Mouse (Mus musculus) midbrain, embryonic 15.5 days (tissue): ENCODE results near the gene Cps1. TPM values are rescaled to one million over a fixed set of nuclear protein-coding genes. Genes with fewer than 3 reads are reported as not detected.

ENCODE experiments used
- ATAC-seq: fragments of 200-750 bp; cut with Nextera tagmentation; replicated peaks from 2 replicates; pipeline ENCODE4 v1.8.0; 2017; ENCODE audit warnings: moderate TSS enrichment
- H3K27ac ChIP-seq: fragments of 300-500 bp; sonication (generic); 2 replicates; pipeline ENCODE4 v1.5.1; 2015; ENCODE audit warnings: mild to moderate bottlenecking, inconsistent platforms
- H3K27me3 ChIP-seq: fragments of 300-500 bp; sonication (generic); replicated peaks from 2 replicates; pipeline ENCODE4 v1.6.1; 2015; ENCODE audit warnings: inconsistent platforms
- H3K36me3 ChIP-seq: fragments of 300-500 bp; sonication (generic); replicated peaks from 2 replicates; pipeline ENCODE4 v1.6.1; 2015; ENCODE audit warnings: inconsistent platforms
- H3K4me1 ChIP-seq: fragments of 300-500 bp; sonication (generic); 2 replicates; pipeline ENCODE4 v1.6.1; 2015; ENCODE audit warnings: inconsistent platforms
- H3K4me2 ChIP-seq: fragments of 300-500 bp; sonication (generic); 2 replicates; pipeline ENCODE4 v1.6.1; 2015; ENCODE audit warnings: inconsistent platforms, mild to moderate bottlenecking, moderate library complexity
- H3K4me3 ChIP-seq: fragments of 300-500 bp; sonication (generic); 2 replicates; pipeline ENCODE4 v1.5.1; 2015; ENCODE audit warnings: mild to moderate bottlenecking, inconsistent platforms
- H3K9ac ChIP-seq: fragments of 300-500 bp; sonication (generic); 2 replicates; pipeline ENCODE4 v1.6.1; 2015; ENCODE audit warnings: mild to moderate bottlenecking, inconsistent platforms
- H3K9me3 ChIP-seq: fragments of 300-500 bp; sonication (generic); 2 replicates; pipeline ENCODE4 v1.6.1; 2016; ENCODE audit warnings: inconsistent platforms
- WGBS: fragments of 180-500 bp; shearing (Covaris S2); methylation state at CpG from one replicate; pipeline ENCODE4 v1.1.7; 2015; ENCODE audit warnings: mixed read lengths; 5-methylcytosine and 5-hydroxymethylcytosine counted together
- polyA plus RNA-seq: library from polyadenylated mRNA; unstranded; fragments of >200 nt; fragmentation: Nextera tagmentation; extraction: Ambion mirVana; gene quantifications from 2 replicates; pipeline ENCODE4 v1.2.1, GENCODE M21; 2015

Gene Cps1
- polyA plus RNA-seq, result 0.37 and 0.43 TPM in 2 replicates

- H3K36me3 ChIP-seq, result no peaks in the 10 kb centered on the region
- no peaks in the 10 kb centered on the region for H3K27me3 ChIP-seq
- no peak within 1 kb of the TSS for H3K4me2 ChIP-seq
- 85% methylated on average over 3 of the region's 3 CpGs for WGBS
- H3K9me3 ChIP-seq, result no peaks in the 10 kb centered on the region
- H3K27ac ChIP-seq, result no peak within 1 kb of the TSS
- H3K9ac ChIP-seq, result no peak within 1 kb of the TSS
- H3K4me1 ChIP-seq, result no peaks in the 10 kb centered on the region
- no peak for ATAC-seq
- H3K4me3 ChIP-seq, result no peak within 1 kb of the TSS
Observed at GRCm38 (mm10) chr1:67122797-67123196, at the start of gene Cps1. Gene Cps1 (plus strand): TSS chr1:67123026.

- Histone ChIP-seq H3K4me2 (no peak overlapping the region), H3K27ac (no peak overlapping the region), H3K36me3 (no peaks in the 10 kb centered on the region), H3K27me3 (no peaks in the 10 kb centered on the region), H3K4me3 (no peak overlapping the region), H3K9me3 (no peaks in the 10 kb centered on the region), H3K9ac (no peak overlapping the region), H3K4me1 (no peaks in the 10 kb centered on the region)
- 60% methylated on average over 2 of the region's 2 CpGs for WGBS
- no peak for ATAC-seq
Observed at GRCm38 (mm10) chr1:67077739-67078138, 45.1 kb upstream of the Cps1 start.

- no peak for ATAC-seq
- no peak overlapping the region for H3K4me3 ChIP-seq
- no peaks in the 10 kb centered on the region for H3K4me1 ChIP-seq
- H3K4me2 ChIP-seq, result no peak overlapping the region
- H3K27me3 ChIP-seq, result no peaks in the 10 kb centered on the region
- H3K27ac ChIP-seq, result no peak overlapping the region
- H3K9ac ChIP-seq, result no peak overlapping the region
- no peaks in the 10 kb centered on the region for H3K36me3 ChIP-seq
- no peaks in the 10 kb centered on the region for H3K9me3 ChIP-seq
- WGBS, result 89% methylated on average over 2 of the region's 2 CpGs
Observed at GRCm38 (mm10) chr1:67078666-67079065, 44.2 kb upstream of the Cps1 start.

DNA sequence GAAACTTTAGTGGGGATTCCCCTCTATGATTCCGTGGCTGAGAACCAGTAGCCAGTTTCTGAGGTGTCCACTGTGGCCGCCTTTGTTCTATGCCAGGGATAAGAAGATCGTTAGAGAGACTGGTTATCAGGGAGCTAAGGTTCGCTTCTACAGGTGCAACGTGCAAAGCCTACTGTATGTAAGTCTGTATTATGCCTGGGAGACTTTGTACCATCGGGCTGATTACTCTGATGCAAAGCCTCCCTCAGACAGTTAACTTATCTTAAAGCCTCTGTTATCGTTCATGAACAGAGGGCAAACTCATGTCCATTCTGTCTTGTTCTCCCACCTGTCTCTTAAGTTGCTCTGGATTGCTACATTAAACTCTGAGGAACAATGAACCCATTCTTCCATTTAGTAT lies 43.7 kb upstream of the Cps1 start:
- Histone ChIP-seq H3K27ac (no peak overlapping the region), H3K27me3 (no peaks in the 10 kb centered on the region), H3K9me3 (no peaks in the 10 kb centered on the region), H3K4me1 (no peaks in the 10 kb centered on the region), H3K4me3 (no peak overlapping the region), H3K36me3 (no peaks in the 10 kb centered on the region), H3K4me2 (no peak overlapping the region), H3K9ac (no peak overlapping the region)
- no peak for ATAC-seq
- WGBS, result 82% methylated on average over 7 of the region's 7 CpGs

GRCm38 (mm10) chr1:67092473-67092872 lies 30.4 kb upstream of the Cps1 start:
- ATAC-seq, result no peak
- H3K9me3 ChIP-seq, result no peaks in the 10 kb centered on the region
- H3K27ac ChIP-seq, result no peak overlapping the region
- WGBS, result 65% methylated on average over 1 of the region's 1 CpGs
- H3K9ac ChIP-seq, result no peak overlapping the region
- H3K36me3 ChIP-seq, result no peaks in the 10 kb centered on the region
- H3K4me3 ChIP-seq, result no peak overlapping the region
- H3K4me1 ChIP-seq, result no peaks in the 10 kb centered on the region
- no peaks in the 10 kb centered on the region for H3K27me3 ChIP-seq
- H3K4me2 ChIP-seq, result no peak overlapping the region

DNA sequence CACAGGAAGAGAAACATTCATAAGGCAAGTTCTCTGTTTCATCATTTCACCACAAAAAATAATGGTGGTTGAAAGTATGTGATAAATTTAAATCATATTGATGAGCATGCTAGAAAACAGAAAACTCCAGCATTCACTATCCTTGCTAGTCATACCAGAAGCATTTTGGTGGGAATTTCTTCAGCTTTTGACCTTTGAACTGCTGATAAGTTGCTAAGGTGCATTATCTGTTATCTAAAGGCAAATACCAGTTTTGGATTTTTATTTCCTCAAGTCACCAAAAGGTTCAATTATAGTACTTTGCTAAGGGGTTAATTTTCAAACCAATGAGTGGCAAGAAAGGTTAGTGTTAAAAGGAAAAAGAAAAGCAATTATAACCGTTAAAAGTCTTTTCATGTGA lies 23.6 kb upstream of the Cps1 start:
- Histone ChIP-seq H3K9ac (no peak overlapping the region), H3K4me3 (no peak overlapping the region), H3K4me1 (no peaks in the 10 kb centered on the region), H3K27ac (no peak overlapping the region), H3K4me2 (no peak overlapping the region), H3K9me3 (no peaks in the 10 kb centered on the region), H3K36me3 (no peaks in the 10 kb centered on the region), H3K27me3 (no peaks in the 10 kb centered on the region)
- 77% methylated on average over 1 of the region's 1 CpGs for WGBS
- ATAC-seq, result no peak

DNA sequence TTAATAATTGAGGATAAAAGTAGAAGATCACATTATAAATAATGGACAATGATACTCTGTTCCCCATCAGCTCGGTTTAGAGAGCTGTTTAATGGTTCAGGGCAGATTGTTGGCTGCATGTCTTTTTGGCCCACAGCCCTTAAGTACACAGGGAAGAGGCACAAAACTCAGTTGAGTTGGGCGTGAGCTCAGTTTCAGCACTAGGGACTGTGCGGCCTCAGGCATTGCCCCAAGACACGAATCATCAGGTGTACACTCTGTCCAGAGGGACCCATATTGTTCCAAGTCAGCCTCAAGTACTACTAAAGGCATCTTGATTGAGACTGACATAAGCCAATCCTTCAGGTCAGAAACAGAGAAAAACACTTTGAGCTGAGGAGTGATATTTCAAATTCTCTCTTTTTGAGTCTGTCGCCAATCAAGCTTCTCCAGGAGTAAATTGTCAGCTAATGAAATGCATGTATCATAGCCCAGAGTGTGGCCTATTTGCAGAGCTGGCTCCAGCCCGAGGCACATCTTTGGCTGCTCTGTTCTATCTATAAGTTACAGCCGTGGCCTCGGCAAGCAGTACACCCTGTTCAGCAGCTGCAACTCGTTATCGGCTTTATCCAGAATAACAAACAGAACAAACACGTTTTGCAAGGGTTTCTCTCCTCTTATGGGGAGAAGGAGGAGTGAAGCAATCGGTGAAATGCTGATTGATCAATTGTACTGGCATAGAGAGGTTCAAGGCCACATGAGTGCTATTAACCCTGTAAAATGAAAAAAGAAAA lies 19.2 kb upstream of the Cps1 start:
- ATAC-seq, result no peak
- Histone ChIP-seq H3K9ac (no peak overlapping the region), H3K27me3 (no peaks in the 10 kb centered on the region), H3K4me2 (no peak overlapping the region), H3K36me3 (no peaks in the 10 kb centered on the region), H3K4me1 (no peaks in the 10 kb centered on the region), H3K9me3 (no peaks in the 10 kb centered on the region), H3K4me3 (no peak overlapping the region), H3K27ac (no peak overlapping the region)
- WGBS, result 58% methylated on average over 12 of the region's 12 CpGs

DNA sequence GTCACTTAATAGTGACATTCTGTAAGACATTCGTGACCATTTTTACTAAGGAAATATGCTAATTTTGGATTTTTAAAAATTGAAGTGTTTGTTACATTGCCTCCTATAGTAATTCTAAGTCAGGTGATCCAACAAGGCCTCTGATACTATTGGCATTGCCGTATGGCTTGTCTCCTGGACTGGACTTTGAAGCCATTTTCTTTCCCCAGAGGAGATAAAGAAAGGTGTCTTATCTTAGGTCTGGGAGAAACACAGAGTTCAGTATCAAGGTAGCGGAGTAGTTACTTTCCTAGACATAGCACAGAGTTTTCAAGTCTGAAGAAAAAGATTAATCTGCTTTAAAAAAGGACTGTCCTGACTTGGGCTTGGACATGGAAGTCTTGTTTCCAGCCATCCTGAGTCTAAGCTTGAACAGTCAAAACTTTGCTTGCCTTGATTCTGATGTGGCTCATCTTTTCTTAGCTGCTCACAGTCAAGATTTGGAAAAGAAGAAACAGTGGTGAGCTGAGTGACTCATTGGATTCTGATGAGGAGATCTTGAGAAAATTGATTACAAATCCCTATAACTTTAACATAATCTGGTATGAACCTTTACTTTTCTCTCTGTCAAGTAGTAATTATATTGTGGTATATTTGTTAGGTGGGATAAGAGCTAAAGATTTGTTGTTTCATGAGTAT lies 11.1 kb upstream of the Cps1 start:
- WGBS, result 90% methylated on average over 3 of the region's 3 CpGs
- Histone ChIP-seq H3K9me3 (no peaks in the 10 kb centered on the region), H3K27ac (no peak overlapping the region), H3K4me3 (no peak overlapping the region), H3K36me3 (no peaks in the 10 kb centered on the region), H3K9ac (no peak overlapping the region), H3K4me2 (no peak overlapping the region), H3K4me1 (no peaks in the 10 kb centered on the region), H3K27me3 (no peaks in the 10 kb centered on the region)
- no peak for ATAC-seq

DNA sequence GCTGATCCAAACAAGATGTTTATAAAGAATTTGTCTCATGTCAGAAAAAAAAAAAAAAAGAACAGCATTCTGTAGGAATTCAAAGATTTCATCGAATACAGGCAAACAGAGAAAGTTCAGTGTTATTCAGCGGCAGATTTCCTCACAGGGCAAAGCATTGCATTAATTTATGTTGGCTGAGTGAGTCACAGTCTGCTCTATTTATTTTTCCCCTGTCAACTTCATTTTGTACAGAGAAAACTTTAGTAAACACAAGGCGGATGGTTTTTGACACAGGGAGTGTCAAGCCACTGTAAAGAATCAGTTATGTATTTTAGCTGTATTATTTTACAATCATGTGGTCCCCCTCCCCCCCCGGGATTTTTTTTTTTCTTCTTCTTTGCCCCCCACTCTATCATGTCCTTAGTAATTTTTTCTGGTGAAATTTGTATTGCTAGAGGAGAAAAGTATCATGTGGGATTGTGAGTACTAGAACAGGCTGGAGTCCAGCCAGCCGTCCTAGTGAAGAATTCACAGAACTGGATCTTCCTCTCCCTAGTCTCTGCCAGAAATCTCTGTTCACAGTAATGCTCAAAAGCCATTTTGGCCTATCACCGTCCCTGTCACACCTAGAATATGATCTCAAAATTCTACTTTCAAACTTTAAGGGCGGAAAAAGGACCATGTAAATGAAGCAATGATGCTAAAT lies 9.3 kb upstream of the Cps1 start:
- 80% methylated on average over 7 of the region's 7 CpGs for WGBS
- H3K9ac ChIP-seq, result no peak overlapping the region
- H3K4me1 ChIP-seq, result no peaks in the 10 kb centered on the region
- H3K9me3 ChIP-seq, result no peaks in the 10 kb centered on the region
- H3K27ac ChIP-seq, result no peak overlapping the region
- ATAC-seq, result no peak
- no peaks in the 10 kb centered on the region for H3K36me3 ChIP-seq
- H3K4me3 ChIP-seq, result no peak overlapping the region
- no peaks in the 10 kb centered on the region for H3K27me3 ChIP-seq
- H3K4me2 ChIP-seq, result no peak overlapping the region

GRCm38 (mm10) chr1:67116571-67116970 lies 6.3 kb upstream of the Cps1 start:
- Histone ChIP-seq H3K4me2 (no peak overlapping the region), H3K4me3 (no peak overlapping the region), H3K9me3 (no peaks in the 10 kb centered on the region), H3K4me1 (no peaks in the 10 kb centered on the region), H3K36me3 (no peaks in the 10 kb centered on the region), H3K27ac (no peak overlapping the region), H3K27me3 (no peaks in the 10 kb centered on the region), H3K9ac (no peak overlapping the region)
- WGBS, result 88% methylated on average over 8 of the region's 8 CpGs
- no peak for ATAC-seq

GRCm38 (mm10) chr1:67117778-67118177 lies 5.0 kb upstream of the Cps1 start:
- no peak overlapping the region for H3K4me2 ChIP-seq
- H3K9me3 ChIP-seq, result no peaks in the 10 kb centered on the region
- ATAC-seq, result no peak
- no peak overlapping the region for H3K9ac ChIP-seq
- no peaks in the 10 kb centered on the region for H3K27me3 ChIP-seq
- 80% methylated on average over 6 of the region's 6 CpGs for WGBS
- H3K4me1 ChIP-seq, result no peaks in the 10 kb centered on the region
- no peak overlapping the region for H3K27ac ChIP-seq
- no peak overlapping the region for H3K4me3 ChIP-seq
- no peaks in the 10 kb centered on the region for H3K36me3 ChIP-seq

- Histone ChIP-seq H3K9ac (no peak overlapping the region), H3K27me3 (no peaks in the 10 kb centered on the region), H3K36me3 (no peaks in the 10 kb centered on the region), H3K9me3 (no peaks in the 10 kb centered on the region), H3K27ac (no peak overlapping the region), H3K4me1 (no peaks in the 10 kb centered on the region), H3K4me3 (no peak overlapping the region), H3K4me2 (no peak overlapping the region)
- no peak for ATAC-seq
- 83% methylated on average over 2 of the region's 2 CpGs for WGBS
Observed at GRCm38 (mm10) chr1:67125433-67125832, 2.6 kb downstream of the Cps1 start.
